Mouse (Mus musculus) 3134 (cell line): ENCODE results near the gene Apopt1.

Experiments used
- DNase-seq: peaks from one replicate; pipeline ENCODE4 v3.0.0-alpha.2; 2011; ENCODE audit warnings: low spot score; ENCODE audit not compliant: insufficient read length; ENCODE audit errors: extremely low read depth

Gene Apopt1

DNA sequence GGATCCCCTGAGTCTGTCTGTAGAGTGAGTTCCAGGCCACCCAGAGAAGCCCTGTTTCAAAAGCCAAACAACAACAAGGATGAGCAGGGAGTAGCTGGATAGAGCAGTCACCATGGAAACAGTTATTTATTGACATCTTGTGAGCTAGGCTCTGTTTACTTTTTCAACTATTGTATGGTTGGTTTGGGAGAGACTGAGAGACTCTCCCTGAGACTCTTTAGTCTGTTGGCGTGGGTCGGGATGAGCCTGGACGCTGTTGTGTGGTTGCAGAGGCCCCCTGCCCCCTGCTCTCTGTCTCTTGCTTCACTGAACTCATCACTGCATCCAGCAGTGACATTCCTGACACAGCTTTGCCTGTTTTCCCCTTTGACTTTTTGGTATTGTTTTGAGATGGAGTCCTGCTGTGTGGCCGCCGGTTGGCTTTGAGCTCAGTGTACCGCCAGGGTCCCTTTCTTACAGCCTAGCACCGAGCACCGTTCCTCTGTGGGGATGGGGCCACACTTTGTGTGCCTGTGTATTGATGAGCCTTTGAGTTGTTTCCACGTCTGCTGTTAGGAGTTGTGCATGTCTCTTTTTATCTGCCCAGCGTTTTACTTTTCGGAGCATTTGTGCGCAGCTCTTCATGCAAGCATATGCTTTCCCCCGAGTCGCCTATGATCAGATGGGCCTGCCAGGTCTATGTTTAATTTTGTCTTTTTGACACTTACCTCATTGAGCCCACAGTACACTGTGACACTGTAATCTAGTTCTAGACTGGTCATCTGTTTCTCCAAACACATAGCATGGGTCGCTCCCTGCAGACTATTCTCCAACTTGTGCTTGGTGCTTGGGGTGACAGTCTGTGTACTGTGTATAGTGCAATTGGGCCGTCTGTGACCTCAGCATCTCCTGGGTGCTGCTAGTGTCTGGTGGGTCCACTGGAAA, 53.5 kb downstream of the Apopt1 start:
- no peak for DNase-seq

DNA sequence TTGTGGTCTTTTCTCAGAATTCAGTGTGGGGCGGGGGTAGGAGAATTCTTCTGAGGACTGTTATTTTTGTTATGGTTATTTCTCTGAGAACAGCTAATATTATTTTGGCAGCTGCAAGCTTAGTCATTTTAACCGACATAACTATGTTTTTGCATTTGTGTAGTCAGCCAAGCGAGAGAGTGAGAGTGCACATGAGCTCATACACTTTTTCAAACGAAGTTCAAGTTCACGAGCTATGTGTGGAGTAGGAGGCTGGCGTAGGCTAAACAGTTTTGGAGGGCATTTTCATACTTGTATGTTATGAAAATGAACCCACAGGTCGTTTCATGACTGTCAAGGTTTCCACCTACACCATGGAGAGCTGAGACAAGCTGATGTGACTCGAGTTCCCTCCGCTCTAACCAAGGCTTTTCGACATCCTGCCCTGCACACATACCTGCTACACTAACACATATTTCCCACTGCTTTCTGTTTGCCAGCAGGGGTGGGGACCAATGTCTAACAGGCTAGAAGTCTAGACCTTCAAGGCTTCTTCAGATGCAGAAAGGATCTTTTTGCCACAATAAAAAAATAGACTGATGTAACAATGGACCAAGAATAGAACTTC, 55.4 kb downstream of the Apopt1 start:
- DNase-seq: no peak

DNA sequence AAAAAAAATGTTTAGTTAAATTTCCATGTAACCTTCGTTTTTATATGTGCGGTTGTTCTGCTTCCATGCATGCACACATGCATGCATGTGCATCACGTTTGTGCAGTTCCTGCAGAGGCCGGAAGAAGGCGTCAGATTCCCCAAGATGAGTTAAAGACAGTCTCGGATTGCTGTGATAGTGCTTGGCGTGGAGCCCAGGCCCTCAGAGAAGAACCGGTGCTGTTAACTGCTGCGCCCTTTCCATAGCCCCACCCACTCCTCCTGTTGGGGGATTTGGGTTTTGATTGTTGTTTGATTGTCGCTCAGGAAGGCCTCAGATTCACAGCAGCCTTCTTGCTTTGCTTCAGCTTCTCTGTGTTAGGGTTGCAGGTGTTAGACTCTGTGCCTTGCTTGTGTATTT, 56.2 kb downstream of the Apopt1 start:
- no peak for DNase-seq

DNA sequence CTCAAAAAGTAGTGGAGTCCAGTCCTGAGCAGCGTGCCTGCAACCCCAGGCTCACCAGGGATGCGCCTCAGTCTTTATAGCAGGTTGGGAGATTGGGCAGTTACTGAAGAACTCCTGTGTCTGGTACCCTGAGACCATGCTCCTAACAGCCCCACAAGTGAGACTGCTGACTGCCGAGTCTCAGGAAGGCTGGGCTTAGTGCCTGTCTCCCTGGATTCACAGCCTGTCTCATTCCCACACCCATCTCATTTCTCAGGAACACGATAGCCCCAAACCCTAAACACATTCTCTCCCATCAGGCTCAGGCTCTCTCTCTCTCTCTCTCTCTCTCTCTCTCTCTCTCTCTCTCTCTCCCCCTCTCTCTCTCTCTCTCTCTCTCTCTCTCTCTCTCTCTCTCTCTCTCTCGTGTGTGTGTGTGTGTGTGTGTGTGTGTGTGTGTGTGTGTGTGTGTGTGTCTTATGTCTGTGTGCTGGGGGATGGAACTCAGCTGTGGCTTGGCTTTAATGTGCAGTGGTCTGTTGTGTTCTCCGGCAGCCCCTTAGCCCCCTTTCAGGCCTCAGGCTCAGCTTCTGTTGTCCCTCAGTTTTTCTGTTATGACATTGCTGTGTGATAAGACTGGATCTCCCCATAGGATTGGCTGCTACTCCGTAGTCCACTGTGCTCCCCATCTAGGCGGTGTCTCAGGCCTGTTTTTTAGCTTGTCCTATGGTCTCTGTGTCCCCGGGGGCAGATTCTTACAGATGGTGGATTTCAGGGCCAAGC, 56.9 kb downstream of the Apopt1 start:
- no peak for DNase-seq

DNA sequence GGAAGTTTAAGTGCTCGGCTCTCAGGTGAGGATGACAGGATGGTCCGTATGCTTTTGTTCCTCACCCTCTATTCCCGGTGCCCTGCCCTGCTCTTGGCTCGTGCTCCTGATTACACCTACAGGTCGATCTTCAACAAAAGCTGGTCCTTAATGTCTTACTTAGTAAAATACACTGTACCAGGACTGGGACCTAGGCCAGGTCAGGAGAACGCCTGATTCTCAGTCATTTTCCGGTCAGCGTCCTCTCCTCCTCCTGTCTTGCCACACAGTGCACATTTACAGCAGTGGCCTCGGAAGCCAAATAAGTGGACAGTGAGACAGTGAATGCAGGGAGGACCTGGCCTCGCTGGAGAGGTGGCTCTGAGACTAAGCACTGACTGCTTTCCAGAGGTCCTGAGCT, 57.6 kb downstream of the Apopt1 start:
- no peak for DNase-seq

DNA sequence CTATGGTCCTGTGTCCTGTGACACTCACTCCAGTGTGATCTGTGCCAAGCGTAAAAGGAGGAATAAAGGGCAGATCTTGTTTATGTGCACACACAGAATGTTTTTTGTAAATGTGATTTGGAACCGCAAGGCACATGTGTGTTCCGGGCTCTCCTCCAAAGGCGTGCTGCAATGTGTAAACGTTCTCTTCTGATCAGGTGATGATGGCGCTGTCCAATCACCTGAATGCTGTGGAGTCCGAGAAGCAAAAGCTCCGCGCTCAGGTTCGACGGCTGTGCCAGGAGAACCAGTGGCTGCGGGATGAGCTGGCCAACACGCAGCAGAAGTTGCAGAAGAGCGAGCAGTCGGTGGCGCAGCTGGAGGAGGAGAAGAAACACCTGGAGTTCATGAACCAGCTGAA, 61.1 kb downstream of the Apopt1 start:
- no peak for DNase-seq

DNA sequence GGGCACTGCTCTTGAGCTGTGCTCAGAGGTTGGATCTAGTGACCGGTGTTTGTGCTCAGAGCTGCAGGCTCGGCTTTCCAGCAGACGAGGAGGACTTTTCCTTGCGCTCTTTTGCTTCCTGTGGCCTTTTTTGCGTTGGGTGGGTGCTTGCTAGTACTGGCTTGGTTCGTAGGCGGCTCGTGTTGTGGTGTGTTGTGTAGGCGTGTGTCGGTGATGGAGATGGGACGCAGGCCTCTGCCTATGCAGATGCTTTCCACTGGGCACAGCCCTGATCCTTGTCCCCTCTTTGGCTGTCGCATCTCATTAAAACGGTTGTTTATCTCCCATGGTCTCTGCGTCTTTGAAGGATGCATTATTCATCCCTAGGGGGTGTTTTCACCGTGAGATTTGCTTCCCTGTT, 61.8 kb downstream of the Apopt1 start:
- DNase-seq: no peak

DNA sequence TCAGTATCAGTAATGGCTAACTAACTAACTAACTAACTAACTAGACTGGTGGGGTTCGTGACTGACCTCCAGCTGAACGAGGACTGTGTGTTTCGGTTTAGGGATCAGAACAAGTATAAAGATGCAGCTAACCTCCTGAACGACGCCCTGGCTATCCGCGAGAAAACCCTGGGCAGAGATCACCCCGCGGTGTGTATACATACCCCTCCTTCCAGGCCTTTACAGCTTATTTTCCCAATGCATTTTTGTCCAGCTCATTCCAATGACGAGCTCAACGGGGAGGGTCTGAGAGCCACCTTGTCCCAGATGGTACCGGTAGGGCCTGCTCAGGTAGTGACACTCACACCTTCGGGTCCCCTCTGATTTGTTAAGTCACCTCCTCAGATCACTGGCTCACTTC, 64.9 kb downstream of the Apopt1 start:
- DNase-seq: no peak

DNA sequence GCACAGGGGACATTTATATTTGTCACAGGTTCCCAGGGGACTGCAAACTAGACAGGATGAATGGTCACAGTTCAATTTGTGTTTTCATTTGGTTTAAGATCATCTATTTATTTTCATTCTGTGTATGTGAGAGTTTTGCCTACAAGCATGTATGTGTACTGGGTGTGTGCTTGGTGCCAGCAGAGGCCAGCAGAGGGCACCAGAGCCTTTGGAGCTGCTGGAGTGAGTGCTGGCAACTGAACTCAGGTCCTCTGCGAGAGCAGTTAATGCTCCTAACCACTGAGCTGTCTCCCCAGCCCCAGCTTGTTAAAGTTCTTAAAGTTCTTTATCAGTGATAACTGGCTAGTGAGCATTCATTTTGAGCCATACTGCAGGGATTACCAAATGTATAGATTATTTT, 66.5 kb downstream of the Apopt1 start:
- DNase-seq: no peak

DNA sequence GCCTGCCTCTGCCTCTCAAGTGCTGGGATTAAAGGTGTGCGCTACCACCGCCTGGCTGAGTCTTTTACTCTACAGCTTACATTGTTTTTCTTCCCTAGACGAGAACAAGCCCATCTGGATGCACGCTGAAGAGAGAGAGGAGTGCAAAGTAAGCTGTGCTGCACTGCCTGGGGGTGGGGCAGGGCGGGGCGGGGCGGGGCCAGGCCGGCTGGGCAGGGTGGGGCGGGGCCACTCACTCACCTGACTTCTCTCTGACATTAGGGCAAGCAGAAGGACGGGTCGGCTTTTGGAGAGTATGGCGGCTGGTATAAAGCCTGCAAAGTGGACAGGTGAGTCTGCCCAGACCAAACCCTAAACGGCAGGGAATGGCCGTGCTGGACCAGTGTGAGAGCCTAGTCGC, 72.1 kb downstream of the Apopt1 start:
- no peak for DNase-seq

DNA sequence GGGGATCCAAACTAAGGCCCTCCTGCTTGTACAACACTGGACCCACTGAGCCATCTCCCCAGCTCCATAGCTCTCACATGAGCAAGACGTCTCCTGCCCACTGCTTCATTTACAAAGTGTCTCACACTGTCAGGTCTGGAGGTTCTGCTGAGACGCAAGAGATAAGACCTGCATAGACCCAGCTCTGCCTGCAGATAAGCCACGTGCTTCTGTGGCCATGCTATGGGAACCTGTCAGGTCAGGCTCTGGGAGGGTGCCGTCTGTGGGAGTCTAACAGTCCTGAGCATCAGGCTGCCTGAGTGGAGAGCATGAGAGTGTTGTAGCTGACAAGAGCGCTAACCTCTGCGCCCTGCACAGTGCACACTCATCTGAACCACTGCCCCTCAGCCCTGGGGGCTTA, 74.0 kb downstream of the Apopt1 start:
- no peak for DNase-seq

DNA sequence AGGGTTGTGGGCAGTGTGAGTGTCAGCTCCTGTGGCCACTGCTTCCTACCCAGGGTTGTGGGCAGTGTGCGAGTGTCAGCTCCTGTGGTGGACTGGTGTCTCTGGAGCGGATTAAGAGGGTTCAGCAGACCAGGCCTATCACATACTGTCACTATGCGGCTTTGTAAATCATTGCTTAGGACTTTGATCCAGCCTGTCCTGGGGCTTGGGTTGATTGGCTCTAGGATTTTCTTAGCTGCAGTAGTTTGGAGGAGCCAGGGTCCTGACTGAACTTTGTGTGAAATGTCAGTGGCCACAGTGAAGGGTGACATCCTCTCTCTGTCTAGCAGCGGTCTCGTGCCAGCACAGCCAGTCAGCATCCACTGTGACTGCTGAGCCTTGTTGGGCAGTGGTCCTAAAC, 77.0 kb downstream of the Apopt1 start:
- DNase-seq: no peak

DNA sequence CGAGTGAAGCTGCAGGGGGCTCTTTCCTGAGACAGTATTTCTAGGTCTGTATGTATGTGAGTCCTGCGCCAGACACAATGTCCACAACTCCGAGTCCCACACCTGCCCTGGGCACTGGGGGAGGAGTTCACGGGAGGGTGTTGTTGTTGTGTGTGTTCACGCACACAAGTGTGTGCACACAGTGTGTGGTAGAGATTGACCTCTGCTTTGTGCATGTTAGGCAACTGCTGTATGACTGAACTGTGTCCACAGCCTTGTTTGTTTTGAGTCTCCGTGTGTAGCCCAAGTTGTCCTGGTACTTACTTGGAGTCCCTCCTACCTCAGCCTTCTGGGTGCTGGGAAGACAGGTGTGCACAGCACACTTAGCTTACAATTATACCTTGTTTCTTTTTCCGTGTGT, 77.6 kb downstream of the Apopt1 start:
- DNase-seq: no peak

DNA sequence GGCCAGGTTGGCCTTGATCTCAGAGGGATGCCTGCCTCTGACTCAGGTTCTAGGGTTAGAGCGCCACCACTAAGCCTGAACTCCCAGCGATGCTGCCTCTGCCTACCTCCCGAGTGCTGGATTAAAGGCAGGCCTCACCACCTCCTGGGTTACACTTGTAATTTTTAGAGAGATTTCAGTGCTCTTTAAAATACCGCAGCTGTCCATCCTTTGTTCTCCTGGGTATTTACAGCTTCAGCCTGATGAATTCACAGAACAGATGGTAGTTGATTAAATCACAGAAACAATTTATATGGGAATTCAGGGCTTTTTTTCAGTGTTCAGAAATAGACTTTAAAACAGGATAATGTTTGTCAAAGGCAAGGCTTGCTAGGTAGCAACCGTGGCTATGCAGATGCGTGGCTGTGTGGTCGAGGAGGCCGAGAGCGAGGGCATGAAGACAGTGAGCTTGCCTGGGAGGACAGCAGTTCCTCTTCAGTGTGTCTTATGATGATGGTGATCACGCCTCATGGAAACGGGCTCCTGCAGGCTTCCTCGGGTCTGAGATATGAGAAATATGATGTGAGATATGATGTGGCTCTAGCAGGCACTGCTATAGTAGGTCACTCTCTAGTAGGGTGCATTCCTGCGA, 78.5 kb downstream of the Apopt1 start:
- no peak for DNase-seq

DNA sequence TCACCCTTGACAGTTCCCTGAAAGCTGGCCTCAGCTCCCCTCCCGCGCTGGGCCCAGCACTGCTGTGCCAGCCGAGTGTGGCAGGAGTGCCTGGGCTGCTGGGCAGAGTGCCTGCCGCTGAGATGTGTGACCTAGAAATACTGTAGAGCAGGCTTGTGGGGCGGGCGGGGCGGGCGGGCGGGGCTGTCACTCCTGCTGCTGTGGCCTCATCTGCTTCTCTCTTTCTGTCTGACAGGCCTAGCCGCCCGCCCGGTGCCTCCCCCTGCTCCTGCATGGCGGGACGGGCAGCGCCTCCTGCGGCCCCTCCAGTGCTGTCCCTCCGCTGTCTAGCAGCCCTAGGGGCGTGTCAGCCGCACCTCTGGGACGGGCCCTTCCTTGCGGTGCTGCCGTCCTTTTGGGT, 81.0 kb downstream of the Apopt1 start:
- no peak for DNase-seq

DNA sequence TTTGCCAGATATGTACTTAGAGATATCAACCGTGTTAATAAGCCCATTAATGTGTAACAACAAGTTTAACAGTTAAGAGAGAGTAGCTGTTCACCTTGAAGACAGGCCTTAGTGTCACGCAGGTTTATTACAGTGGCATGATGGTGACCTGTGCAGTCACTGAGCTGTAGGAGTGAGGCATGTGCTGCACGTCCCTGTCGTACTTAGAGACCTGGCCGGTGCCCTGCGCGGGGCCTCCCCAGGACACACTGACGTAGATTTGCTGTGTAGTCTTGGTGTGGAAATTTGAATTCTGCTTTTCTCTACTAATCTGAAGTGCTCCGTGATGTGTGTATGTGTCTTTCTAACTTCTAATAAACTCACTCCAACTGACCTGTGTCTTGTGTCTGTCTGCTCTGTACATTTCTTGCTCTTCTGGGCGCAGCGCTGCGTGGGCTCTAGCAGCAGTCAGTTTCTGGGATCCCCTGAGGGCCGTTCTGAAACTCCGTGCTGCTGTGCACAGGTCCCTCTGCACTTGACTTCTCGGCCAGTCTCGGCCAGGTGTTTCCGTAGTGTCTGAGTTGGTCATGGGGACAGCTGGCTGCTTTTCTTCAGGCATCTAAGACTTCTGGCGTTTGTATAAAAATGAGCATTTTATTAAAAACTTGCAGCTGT, 81.6 kb downstream of the Apopt1 start:
- no peak for DNase-seq

DNA sequence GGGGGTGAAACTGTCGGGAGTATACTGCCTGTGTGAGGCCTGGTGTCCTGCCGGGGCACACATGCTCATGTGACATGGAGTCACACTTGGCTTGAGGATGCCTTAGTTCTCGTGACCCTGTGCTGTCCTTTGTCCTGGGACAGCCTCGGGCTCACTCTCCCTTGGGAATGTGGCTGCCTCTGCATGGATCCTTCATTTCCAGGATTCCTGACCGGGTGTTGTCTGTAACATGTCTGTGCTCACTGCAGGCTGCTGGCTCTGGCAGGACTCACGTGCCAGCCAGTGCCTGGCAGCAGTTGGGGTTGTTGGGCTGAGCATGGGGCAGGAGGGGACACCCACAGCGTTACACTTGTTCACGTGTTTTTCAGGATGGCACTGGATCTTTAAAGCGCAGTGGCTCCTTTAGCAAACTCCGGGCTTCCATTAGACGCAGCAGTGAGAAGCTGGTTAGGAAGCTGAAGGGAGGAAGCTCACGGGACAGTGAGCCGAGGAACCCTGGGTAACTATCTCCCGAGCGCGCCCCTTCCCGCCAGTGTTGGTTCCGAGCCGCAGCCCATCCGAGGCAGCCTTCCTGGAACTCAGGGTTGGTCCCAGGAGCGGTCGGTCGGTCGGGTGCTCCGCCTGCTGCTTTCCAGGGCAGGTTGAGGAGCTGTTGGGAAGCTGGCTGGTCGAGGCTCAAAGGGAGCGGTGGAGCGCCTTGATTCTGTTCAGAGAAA, 82.3 kb downstream of the Apopt1 start:
- no peak for DNase-seq

DNA sequence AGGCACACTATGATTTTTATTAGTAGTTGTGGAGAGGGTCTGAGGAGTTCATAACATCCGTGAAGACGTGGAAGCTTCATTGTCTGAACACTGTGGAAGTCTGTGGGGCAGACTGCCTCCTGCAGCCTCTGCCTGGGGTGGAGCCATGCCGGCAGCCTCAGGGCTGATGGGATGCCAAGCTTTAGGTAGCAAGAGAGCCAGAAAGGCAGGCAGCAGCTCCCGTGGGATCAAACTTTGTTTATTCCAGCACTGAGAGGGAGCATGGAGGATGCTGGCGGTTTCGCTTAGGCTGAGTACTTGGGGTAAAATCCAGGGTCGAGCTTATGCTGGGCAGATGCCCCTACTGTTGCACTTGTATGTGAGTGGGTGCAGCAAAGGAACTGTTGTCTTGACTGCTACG, 84.2 kb downstream of the Apopt1 start:
- DNase-seq: no peak

DNA sequence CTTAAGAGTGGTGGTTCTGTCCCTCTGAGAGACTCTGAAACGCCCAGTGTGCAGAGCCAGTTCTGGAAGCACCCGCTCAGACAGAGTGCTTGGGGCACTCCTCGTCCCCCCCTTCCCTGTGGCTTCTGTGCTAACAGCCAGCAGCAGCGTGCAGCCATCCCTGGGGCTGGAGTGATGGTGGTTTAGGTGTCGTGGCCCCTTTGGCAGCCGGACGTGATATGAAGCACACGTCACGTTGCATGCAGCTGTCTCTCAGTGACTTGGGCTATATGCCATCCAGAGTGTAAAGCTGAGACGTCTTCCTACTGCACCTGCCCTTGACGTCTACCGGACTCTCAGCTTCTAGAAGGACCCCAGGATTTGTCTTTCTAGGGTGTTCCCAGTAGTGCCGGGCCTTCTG, 85.4 kb downstream of the Apopt1 start:
- DNase-seq: no peak
